Mouse (Mus musculus) heart, embryonic 12.5 days (tissue): ENCODE measurements around the gene Cers2. TPM values are rescaled to one million over a fixed set of nuclear protein-coding genes. Genes with fewer than 3 reads are reported as not detected.

Experiments
- ATAC-seq: fragments of 200-750 bp; cut with Nextera tagmentation; 2 replicates; pipeline ENCODE4 v1.8.0; 2017; ENCODE audit warnings: moderate TSS enrichment, moderate library complexity; ENCODE audit not compliant: insufficient number of reproducible peaks, low FRiP score
- H3K27ac ChIP-seq: fragments of 300-500 bp; sonication (generic); 2 replicates; pipeline ENCODE4 v1.5.1; 2016; ENCODE audit warnings: mild to moderate bottlenecking, moderate library complexity; ENCODE audit not compliant: poor library complexity, severe bottlenecking
- H3K27me3 ChIP-seq: fragments of 300-500 bp; sonication (generic); replicated peaks from 2 replicates; pipeline ENCODE4 v1.6.1; 2016; ENCODE audit warnings: mild to moderate bottlenecking, moderate library complexity
- H3K36me3 ChIP-seq: fragments of 300-500 bp; sonication (generic); 2 replicates; pipeline ENCODE4 v1.6.1; 2016; ENCODE audit warnings: mild to moderate bottlenecking, moderate library complexity
- H3K4me1 ChIP-seq: fragments of 300-500 bp; sonication (generic); replicated peaks from 2 replicates; pipeline ENCODE4 v1.6.1; 2016; ENCODE audit warnings: mild to moderate bottlenecking
- H3K4me2 ChIP-seq: fragments of 300-500 bp; sonication (generic); 2 replicates; pipeline ENCODE4 v1.6.1; 2016; ENCODE audit warnings: mild to moderate bottlenecking, moderate library complexity
- H3K4me3 ChIP-seq: fragments of 300-500 bp; sonication (generic); 2 replicates; pipeline ENCODE4 v1.5.1; 2016; ENCODE audit warnings: mild to moderate bottlenecking
- H3K9ac ChIP-seq: fragments of 300-500 bp; sonication (generic); 2 replicates; pipeline ENCODE4 v1.6.1; 2016; ENCODE audit warnings: mild to moderate bottlenecking, moderate library complexity
- H3K9me3 ChIP-seq: fragments of 300-500 bp; sonication (generic); replicated peaks from 2 replicates; pipeline ENCODE4 v1.6.1; 2016; ENCODE audit warnings: mild to moderate bottlenecking, moderate library complexity
- WGBS: fragments of 180-500 bp; shearing (Covaris S2); methylation state at CpG from one replicate; pipeline ENCODE4 v1.1.7; 2016; 5-methylcytosine and 5-hydroxymethylcytosine counted together
- polyA plus RNA-seq: library from polyadenylated mRNA; unstranded; fragments of >200 nt; fragmentation: Nextera tagmentation; extraction: Ambion mirVana; gene quantifications from 2 replicates; pipeline ENCODE4 v1.2.1, GENCODE M21; 2016

Gene Cers2
- polyA plus RNA-seq, 1 experiment from 2014 or later = 137 TPM

DNA sequence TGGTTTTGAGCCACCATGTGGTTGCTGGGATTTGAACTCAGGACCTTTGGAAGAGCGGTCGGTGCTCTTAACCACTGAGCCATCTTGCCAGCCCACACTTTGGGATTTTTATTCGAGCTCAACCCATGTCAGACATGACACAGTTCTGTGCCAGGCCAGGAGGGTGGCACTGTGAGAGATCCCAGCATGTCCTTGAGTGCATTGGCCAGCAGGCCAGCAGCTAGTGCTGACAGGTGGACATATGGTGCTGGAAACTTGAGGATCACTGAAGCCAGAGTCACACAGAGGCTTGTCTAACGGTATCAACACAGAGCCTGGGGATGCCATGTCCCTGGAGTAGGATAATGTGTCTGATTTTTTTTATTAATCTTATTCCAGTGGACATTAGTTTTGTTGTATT lies 25.2 kb upstream of the Cers2 start:
- 86% methylated on average over 4 of the region's 4 CpGs for WGBS
- Histone ChIP-seq H3K9me3 (no peaks in the 10 kb centered on the region), H3K36me3 (peaks cover 54% of the 10 kb centered on the region), H3K4me3 (no peak overlapping the region), H3K9ac (no peak overlapping the region), H3K27ac (no peak overlapping the region), H3K4me1 (peaks cover 6% of the 10 kb centered on the region), H3K4me2 (no peak overlapping the region), H3K27me3 (no peaks in the 10 kb centered on the region)
- ATAC-seq = no peak

DNA sequence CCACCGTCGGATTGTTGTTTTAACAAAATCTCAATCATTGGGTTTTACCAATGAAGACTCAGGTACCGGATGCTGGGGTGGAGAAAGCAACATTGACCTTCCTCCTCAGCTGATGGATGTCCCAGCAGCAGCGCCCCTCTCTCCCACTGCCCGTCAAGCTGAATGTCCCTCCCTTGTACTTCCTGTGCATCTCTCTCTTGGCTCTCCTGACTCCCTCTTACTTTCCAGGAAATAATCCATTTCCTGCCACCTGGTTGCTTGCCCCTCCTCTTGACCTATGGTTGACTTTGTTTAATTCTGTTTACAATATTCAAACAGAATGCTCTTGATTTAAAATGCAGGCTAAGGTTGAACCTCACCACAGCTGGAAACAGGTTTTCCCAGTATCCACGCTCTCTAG lies 24.4 kb upstream of the Cers2 start:
- Histone ChIP-seq H3K27ac (no peak overlapping the region), H3K4me2 (no peak overlapping the region), H3K36me3 (peaks cover 61% of the 10 kb centered on the region), H3K4me3 (no peak overlapping the region), H3K4me1 (no peaks in the 10 kb centered on the region), H3K9ac (no peak overlapping the region), H3K9me3 (no peaks in the 10 kb centered on the region), H3K27me3 (no peaks in the 10 kb centered on the region)
- WGBS = 73% methylated on average over 6 of the region's 6 CpGs
- ATAC-seq = no peak

GRCm38 (mm10) chr3:95291041-95291440 lies 23.6 kb upstream of the Cers2 start:
- H3K9ac ChIP-seq = no peak overlapping the region
- no peak for ATAC-seq
- H3K36me3 ChIP-seq = peaks cover 66% of the 10 kb centered on the region
- no peak overlapping the region for H3K27ac ChIP-seq
- H3K4me3 ChIP-seq = no peak overlapping the region
- H3K9me3 ChIP-seq = no peaks in the 10 kb centered on the region
- H3K4me1 ChIP-seq = peaks cover 5% of the 10 kb centered on the region; the same call in 1 of the 2 replicates
- no peak overlapping the region for H3K4me2 ChIP-seq
- no peaks in the 10 kb centered on the region for H3K27me3 ChIP-seq
- 79% methylated on average over 4 of the region's 4 CpGs for WGBS

- Histone ChIP-seq H3K4me1 (peaks cover 6% of the 10 kb centered on the region; the same call in 1 of the 2 replicates), H3K36me3 (peaks cover 71% of the 10 kb centered on the region), H3K9ac (no peak overlapping the region), H3K4me2 (no peak overlapping the region), H3K9me3 (no peaks in the 10 kb centered on the region), H3K27me3 (no peaks in the 10 kb centered on the region), H3K27ac (no peak overlapping the region), H3K4me3 (no peak overlapping the region)
- 90% methylated on average over 2 of the region's 2 CpGs for WGBS
- no peak for ATAC-seq
Observed at GRCm38 (mm10) chr3:95292899-95293298, 21.7 kb upstream of the Cers2 start.

DNA sequence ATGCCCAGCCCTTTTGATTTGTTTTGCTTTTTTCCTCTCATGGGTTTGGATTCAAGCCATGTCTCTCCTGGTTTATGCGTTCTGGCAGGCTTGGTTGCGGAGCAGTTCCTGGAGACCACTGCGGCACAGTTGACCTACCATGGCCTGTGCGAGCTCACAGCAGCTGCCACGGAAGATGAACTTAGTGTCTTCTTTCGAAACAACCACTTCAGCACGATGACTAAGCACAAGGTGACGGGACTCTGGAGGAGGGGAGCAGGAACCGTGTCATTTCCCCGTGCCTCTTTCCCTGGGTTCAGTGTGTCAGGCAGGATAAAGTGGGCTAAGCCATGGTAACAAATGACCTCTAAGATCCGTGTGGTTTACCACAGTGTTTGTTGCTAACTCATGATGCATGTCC lies 21.1 kb upstream of the Cers2 start:
- Histone ChIP-seq H3K36me3 (peaks cover 66% of the 10 kb centered on the region), H3K27me3 (no peaks in the 10 kb centered on the region), H3K4me1 (peaks cover 10% of the 10 kb centered on the region; the same call in 1 of the 2 replicates), H3K27ac (no peak overlapping the region), H3K4me2 (no peak overlapping the region), H3K9me3 (no peaks in the 10 kb centered on the region), H3K4me3 (no peak overlapping the region), H3K9ac (no peak overlapping the region)
- 76% methylated on average over 11 of the region's 11 CpGs for WGBS
- ATAC-seq = no peak

- Histone ChIP-seq H3K4me3 (no peak overlapping the region), H3K36me3 (peaks cover 63% of the 10 kb centered on the region), H3K4me2 (no peak overlapping the region), H3K9me3 (no peaks in the 10 kb centered on the region), H3K4me1 (peaks cover 10% of the 10 kb centered on the region; the same call in 1 of the 2 replicates), H3K9ac (no peak overlapping the region), H3K27me3 (no peaks in the 10 kb centered on the region), H3K27ac (no peak overlapping the region)
- no peak for ATAC-seq
- WGBS = 84% methylated on average over 7 of the region's 7 CpGs
Observed at GRCm38 (mm10) chr3:95294316-95294715, 20.3 kb upstream of the Cers2 start.

DNA sequence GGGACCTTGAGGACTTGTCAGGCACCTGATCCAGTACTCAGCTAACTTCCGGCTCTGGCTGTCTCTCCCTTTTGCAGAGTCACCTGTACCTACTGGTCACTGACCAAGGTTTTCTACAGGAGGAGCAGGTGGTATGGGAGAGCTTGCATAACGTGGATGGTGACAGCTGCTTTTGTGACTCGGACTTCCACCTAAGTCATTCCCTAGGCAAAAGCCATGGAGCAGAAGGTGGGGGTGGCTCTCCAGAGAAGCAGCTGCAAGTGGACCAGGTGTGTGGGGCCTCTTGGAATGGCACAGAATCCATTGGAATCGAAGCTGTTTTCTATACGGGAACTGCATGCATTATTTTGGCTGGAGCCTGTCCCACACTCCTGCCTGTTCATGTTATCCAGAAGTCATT lies 19.9 kb upstream of the Cers2 start:
- Histone ChIP-seq H3K4me3 (no peak overlapping the region), H3K4me1 (peaks cover 13% of the 10 kb centered on the region; the same call in 1 of the 2 replicates), H3K27ac (no peak overlapping the region), H3K27me3 (no peaks in the 10 kb centered on the region), H3K9ac (no peak overlapping the region), H3K36me3 (peaks cover 63% of the 10 kb centered on the region), H3K4me2 (no peak overlapping the region), H3K9me3 (no peaks in the 10 kb centered on the region)
- WGBS = 82% methylated on average over 5 of the region's 5 CpGs
- ATAC-seq = no peak

- Histone ChIP-seq H3K4me3 (no peak overlapping the region), H3K9ac (no peak overlapping the region), H3K27me3 (no peaks in the 10 kb centered on the region), H3K36me3 (peaks cover 59% of the 10 kb centered on the region), H3K9me3 (no peaks in the 10 kb centered on the region), H3K4me2 (no peak overlapping the region), H3K4me1 (peaks cover 16% of the 10 kb centered on the region; the same call in 1 of the 2 replicates), H3K27ac (no peak overlapping the region)
- 78% methylated on average over 11 of the region's 11 CpGs for WGBS
- ATAC-seq = no peak
Observed at GRCm38 (mm10) chr3:95295321-95296102, 19.1 kb upstream of the Cers2 start.

GRCm38 (mm10) chr3:95296103-95296469 lies 18.5 kb upstream of the Cers2 start:
- Histone ChIP-seq H3K27me3 (no peaks in the 10 kb centered on the region), H3K4me1 (peaks cover 16% of the 10 kb centered on the region; the same call in 1 of the 2 replicates), H3K4me3 (no peak overlapping the region), H3K4me2 (no peak overlapping the region), H3K9me3 (no peaks in the 10 kb centered on the region), H3K36me3 (peaks cover 53% of the 10 kb centered on the region), H3K9ac (no peak overlapping the region), H3K27ac (no peak overlapping the region)
- no peak for ATAC-seq
- 13% methylated on average over 5 of the region's 5 CpGs for WGBS

- 56% methylated on average over 7 of the region's 7 CpGs for WGBS
- no peaks in the 10 kb centered on the region for H3K27me3 ChIP-seq
- no peak overlapping the region for H3K4me2 ChIP-seq
- peaks cover 16% of the 10 kb centered on the region; the same call in 1 of the 2 replicates for H3K4me1 ChIP-seq
- H3K4me3 ChIP-seq = no peak overlapping the region
- H3K36me3 ChIP-seq = peaks cover 39% of the 10 kb centered on the region
- no peaks in the 10 kb centered on the region for H3K9me3 ChIP-seq
- ATAC-seq = no peak
- no peak overlapping the region for H3K27ac ChIP-seq
- H3K9ac ChIP-seq = no peak overlapping the region
Observed at GRCm38 (mm10) chr3:95298018-95298417, 16.6 kb upstream of the Cers2 start.

DNA sequence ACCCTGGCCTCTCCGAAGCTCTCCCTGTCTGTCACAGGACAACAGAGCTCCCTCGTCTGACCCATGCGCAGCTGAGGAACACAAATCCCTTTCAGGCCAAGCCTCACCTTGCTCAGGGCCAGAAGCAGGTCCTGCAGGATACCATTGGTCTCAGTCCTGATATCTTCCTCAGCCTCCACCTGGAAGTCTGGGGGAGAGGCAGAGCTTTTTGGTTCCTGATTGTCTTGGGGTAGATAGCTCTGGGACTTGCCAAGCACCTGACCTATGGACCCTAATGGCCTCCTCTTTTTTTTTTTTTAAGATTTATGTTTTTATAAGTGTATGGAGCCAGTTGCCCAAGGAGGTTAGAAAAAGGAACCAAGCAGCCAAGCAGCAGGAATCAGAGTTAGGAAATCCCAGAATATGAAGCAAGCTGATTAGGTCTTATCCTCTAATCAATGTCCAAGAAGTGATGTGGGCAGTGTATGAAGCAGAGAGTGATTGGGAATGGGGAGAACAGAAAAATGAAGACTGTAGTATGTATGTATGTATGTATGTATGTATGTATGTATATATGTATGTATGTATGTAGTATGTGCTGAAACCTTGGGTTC lies 13.3 kb upstream of the Cers2 start:
- WGBS = 73% methylated on average over 3 of the region's 3 CpGs
- peaks cover 12% of the 10 kb centered on the region; the same call in 1 of the 2 replicates for H3K36me3 ChIP-seq
- no peak for ATAC-seq
- no peaks in the 10 kb centered on the region for H3K27me3 ChIP-seq
- H3K4me1 ChIP-seq = peaks cover 14% of the 10 kb centered on the region
- no peak overlapping the region for H3K9ac ChIP-seq
- no peak overlapping the region for H3K27ac ChIP-seq
- no peaks in the 10 kb centered on the region for H3K9me3 ChIP-seq
- H3K4me2 ChIP-seq = no peak overlapping the region
- no peak overlapping the region for H3K4me3 ChIP-seq
